Mouse (Mus musculus): ENCODE data around the gene Rab11fip4.

DNA sequence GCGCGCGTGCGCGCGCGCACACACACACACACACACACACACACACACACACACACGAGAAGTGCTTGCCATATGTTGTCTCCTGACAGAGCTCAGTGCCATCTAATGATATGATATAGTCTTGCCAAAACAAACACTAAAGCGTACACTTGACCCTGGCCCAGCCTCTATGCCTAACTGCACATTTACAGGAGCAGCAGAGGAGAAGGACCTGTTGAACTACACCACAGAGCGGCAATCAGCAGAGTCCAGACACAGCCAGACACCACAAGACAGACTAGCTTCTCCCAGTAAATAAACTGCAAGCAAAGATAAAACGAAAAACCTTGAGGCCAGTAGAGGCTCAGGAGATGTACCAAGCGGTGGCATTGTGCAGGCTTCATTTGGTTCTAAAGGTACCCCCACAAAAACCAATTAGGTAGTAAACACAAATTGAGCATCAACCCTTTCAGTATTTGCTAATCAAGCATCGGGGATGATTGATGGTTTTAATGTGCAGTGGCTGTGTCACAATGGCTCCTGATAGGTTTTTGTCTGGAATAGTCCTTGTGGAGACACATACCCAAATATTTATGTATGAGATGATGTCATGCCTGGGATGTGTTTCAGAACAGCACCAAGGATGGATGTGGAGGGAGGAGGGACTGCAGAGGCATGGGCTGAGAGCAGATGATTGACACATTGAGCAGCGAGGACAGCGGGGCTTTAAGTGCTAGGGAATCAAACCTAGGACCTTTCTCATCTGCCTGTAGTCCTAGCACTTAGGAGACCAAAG lies 145.4 kb downstream of the Rab11fip4 start:
- TF ChIP-seq EP300 (IDR thresholded peaks at IDR 0.05; ENCODE audit: low read depth) (peak; percentile 68), CTCF (IDR thresholded peaks at IDR 0.05; ENCODE audit: low read depth) (peak; percentile 26; the same call in 1 of the 2 replicates)
